Mouse (Mus musculus) frontal cortex, postnatal 14 days (tissue): ENCODE measurements at regions not wholly inside any gene's neighbourhood (a gene's known extent, or its start where the extent isn't known, plus 50 kb on each side); places are given as distances from the start of the nearest gene placed in this dataset.

Source experiments
- DNase-seq, 2 experiments: peaks; one replicate each; pipeline ENCODE4 v3.0.0; 2022; ENCODE audit warnings: low spot score in 2 of 2

- no peak for DNase-seq
Observed at GRCm38 (mm10) chr14:25406059-25406458, 52.9 kb upstream of the Zmiz1 start.

GRCm38 (mm10) chr14:25406613-25407012 lies 52.4 kb upstream of the Zmiz1 start:
- no peak for DNase-seq

- no peak for DNase-seq
Observed at GRCm38 (mm10) chr14:25407111-25407510, 51.9 kb upstream of the Zmiz1 start.
